Mouse (Mus musculus) hindbrain, embryonic 10.5 days (tissue): Measurements from ENCODE around the gene Gpm6a. TPM values are rescaled to one million over a fixed set of nuclear protein-coding genes. Genes with fewer than 3 reads are reported as not detected.
A peak's percentile ranks its signal among the peaks of the same experiment; 100 is the strongest.
"Not testable (repeated sequence)": the region's sequence is repeated elsewhere in the genome, so short reads cannot be mapped to it uniquely, and the experiment has no call there.

Experiments used
- DNase-seq: peaks from one replicate; pipeline ENCODE4 v3.0.0-alpha.2; 2017; ENCODE audit warnings: low spot score
- H3K27ac ChIP-seq: fragments of 300-500 bp; sonication (generic); 2 replicates; pipeline ENCODE4 v1.5.1; 2016; ENCODE audit warnings: mild to moderate bottlenecking, moderate library complexity
- H3K27me3 ChIP-seq: fragments of 300-500 bp; sonication (generic); 2 replicates; pipeline ENCODE4 v1.6.1; 2016; ENCODE audit warnings: mild to moderate bottlenecking; ENCODE audit not compliant: poor library complexity, insufficient read depth, severe bottlenecking
- H3K36me3 ChIP-seq: fragments of 300-500 bp; sonication (generic); 2 replicates; pipeline ENCODE4 v1.6.1; 2016; ENCODE audit warnings: mild to moderate bottlenecking, moderate library complexity
- H3K4me1 ChIP-seq: fragments of 300-500 bp; sonication (generic); replicated peaks from 2 replicates; pipeline ENCODE4 v1.6.1; 2016; ENCODE audit warnings: mild to moderate bottlenecking
- H3K4me3 ChIP-seq: fragments of 300-500 bp; sonication (generic); 2 replicates; pipeline ENCODE4 v1.5.1; 2016; ENCODE audit warnings: mild to moderate bottlenecking, moderate library complexity
- H3K9me3 ChIP-seq: fragments of 300-500 bp; sonication (generic); 2 replicates; pipeline ENCODE4 v1.6.1; 2016; ENCODE audit warnings: mild to moderate bottlenecking, moderate library complexity
- WGBS: fragments of 180-500 bp; shearing (Covaris S2); methylation state at CpG from one replicate; pipeline ENCODE4 v1.1.7; 2016; 5-methylcytosine and 5-hydroxymethylcytosine counted together
- polyA plus RNA-seq: library from polyadenylated mRNA; unstranded; fragments of >200 nt; fragmentation: Nextera tagmentation; extraction: Ambion mirVana; gene quantifications from 2 replicates; pipeline ENCODE4 v1.2.1, GENCODE M21; 2016

Gpm6a gene
- polyA plus RNA-seq, 1 experiment from 2014 or later: 46.2 TPM

DNA sequence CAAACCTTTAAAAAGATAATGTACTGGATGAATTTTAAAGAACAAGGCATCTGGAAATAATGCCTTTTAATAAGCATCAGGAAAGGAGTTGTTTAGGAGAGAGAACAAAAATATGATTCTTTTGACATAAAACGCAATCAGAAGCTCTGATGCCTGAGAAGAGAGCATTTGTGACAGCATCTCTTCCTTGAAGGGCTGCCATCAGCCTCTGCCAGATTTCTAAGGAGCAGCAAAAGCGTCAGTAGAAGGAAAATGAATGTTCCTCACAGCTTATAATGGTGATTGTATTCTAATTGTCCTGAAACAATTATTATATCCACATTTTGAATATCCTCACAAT lies 72.0 kb downstream of the Gpm6a start:
- WGBS: 73% methylated on average over 2 of the region's 2 CpGs
- Histone ChIP-seq H3K27ac (peak overlapping the region; percentile 58; the same call in 1 of the 2 replicates), H3K9me3 (no peaks in the 10 kb centered on the region), H3K27me3 (no peaks in the 10 kb centered on the region), H3K36me3 (no peaks in the 10 kb centered on the region), H3K4me3 (no peak overlapping the region), H3K4me1 (peaks cover 5% of the 10 kb centered on the region)
- no peak for DNase-seq

DNA sequence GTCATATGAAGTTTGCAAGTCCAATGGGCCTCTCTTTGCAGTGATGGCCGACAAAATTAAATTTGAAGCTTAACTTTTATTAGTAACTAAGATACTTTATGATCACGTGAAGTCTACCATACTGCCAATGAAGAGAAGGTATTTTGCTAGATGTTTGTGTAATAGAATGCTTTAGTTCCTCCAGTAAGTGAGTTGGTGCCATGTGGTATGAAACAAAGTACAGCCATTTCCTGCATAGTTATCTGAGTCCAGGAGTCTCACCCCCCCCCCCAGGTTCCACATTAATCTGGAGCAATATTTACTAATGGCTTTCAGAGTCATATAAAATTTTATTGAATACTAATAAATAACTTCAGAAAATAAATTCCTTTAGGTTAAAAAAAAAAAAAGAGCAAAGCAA lies 73.7 kb downstream of the Gpm6a start:
- Histone ChIP-seq H3K36me3 (no peaks in the 10 kb centered on the region), H3K9me3 (no peaks in the 10 kb centered on the region), H3K27me3 (no peaks in the 10 kb centered on the region), H3K4me1 (peaks cover 5% of the 10 kb centered on the region), H3K27ac (no peak overlapping the region), H3K4me3 (no peak overlapping the region)
- WGBS: 89% methylated on average over 2 of the region's 2 CpGs
- DNase-seq: no peak

DNA sequence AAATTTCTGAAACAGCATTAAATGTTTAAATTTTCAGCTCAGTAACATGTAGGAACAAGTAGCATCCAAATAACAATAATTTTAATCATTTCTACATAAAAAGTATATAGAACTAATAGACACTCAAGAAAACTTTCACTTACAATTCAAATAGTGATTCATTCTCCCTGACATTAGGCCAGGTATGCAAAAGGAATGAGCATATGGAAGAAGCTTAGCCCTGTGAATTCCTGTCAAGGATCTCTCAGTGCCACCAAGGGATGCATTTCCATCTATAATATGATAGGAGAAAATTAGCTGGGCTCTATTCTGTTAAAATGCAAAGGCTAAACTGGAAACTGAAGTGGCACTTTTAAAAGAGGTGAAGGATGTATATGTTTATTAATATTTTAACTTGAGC lies 76.5 kb downstream of the Gpm6a start:
- DNase-seq: no peak
- Histone ChIP-seq H3K4me1 (peaks cover 15% of the 10 kb centered on the region), H3K27ac (no peak overlapping the region), H3K9me3 (no peaks in the 10 kb centered on the region), H3K36me3 (no peaks in the 10 kb centered on the region), H3K4me3 (no peak overlapping the region), H3K27me3 (no peaks in the 10 kb centered on the region)

DNA sequence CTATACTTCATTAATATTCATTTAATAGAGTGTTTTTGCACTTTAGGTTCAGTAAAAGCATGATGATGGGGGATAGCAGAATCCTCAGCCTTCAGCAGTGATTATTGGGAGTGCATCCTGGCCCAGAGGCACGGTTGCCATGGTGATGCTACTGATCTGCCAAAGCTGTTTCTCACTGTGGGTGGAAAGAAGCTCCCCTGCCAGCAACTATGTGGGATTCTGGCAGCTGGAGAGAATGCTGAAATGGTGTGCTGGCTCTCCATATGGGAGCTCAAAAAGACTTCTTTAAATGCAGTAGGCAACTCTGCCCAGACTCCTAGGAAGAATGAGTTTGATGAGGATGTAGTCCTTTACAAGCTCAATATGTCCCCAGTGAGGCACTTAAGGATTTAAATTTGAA lies 79.7 kb downstream of the Gpm6a start:
- Histone ChIP-seq H3K36me3 (no peaks in the 10 kb centered on the region), H3K27ac (no peak overlapping the region), H3K4me3 (no peak overlapping the region), H3K4me1 (peaks cover 14% of the 10 kb centered on the region), H3K27me3 (no peaks in the 10 kb centered on the region), H3K9me3 (no peaks in the 10 kb centered on the region)
- peak; percentile 60 for DNase-seq
- WGBS: 2% methylated on average over 1 of the region's 1 CpGs

DNA sequence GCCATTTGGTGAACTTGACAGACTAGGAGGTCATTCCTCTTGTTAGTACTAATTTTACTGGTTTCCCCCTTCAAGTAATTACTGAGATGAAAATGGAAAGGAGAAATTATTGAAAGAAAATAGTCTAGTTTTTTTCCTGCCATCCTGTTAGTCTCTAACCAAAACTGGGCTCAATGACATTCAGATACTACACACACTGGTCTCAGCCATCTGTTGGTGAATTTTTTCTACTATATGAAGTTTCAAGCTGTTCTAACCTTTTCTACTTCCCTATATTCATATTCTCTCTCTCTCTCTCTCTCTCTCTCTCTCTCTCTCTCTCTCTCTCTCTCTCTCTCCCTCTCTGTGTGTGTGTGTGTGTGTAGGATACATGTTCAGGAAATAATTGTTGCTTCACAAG lies 80.8 kb downstream of the Gpm6a start:
- H3K27ac ChIP-seq: no peak overlapping the region
- H3K36me3 ChIP-seq: no peaks in the 10 kb centered on the region
- no peak for DNase-seq
- no peak overlapping the region for H3K4me3 ChIP-seq
- no peaks in the 10 kb centered on the region for H3K27me3 ChIP-seq
- peaks cover 14% of the 10 kb centered on the region for H3K4me1 ChIP-seq
- H3K9me3 ChIP-seq: no peaks in the 10 kb centered on the region

DNA sequence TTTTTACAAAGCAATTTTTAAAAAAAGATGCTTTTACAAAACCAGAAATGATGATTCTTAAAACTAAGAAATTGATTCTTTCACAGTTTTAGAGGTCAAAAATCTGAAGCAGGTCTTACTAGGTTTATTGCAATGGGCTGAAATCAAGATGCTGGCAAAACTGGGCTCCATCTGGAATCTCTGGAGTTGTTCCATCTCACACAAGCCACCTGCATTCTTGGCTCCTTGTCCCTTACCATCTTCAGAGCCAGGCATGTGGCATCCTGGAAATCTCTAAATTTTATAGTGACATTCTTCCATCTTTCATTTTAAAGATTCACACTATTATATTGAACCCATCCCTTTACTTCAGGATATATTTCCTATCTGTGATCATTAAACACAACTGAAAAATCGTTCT lies 88.3 kb downstream of the Gpm6a start:
- Histone ChIP-seq H3K4me1 (no peaks in the 10 kb centered on the region), H3K27me3 (no peaks in the 10 kb centered on the region), H3K27ac (no peak overlapping the region), H3K4me3 (no peak overlapping the region), H3K9me3 (no peaks in the 10 kb centered on the region), H3K36me3 (no peaks in the 10 kb centered on the region)
- DNase-seq: no peak
- WGBS: 81% methylated on average over 1 of the region's 1 CpGs

DNA sequence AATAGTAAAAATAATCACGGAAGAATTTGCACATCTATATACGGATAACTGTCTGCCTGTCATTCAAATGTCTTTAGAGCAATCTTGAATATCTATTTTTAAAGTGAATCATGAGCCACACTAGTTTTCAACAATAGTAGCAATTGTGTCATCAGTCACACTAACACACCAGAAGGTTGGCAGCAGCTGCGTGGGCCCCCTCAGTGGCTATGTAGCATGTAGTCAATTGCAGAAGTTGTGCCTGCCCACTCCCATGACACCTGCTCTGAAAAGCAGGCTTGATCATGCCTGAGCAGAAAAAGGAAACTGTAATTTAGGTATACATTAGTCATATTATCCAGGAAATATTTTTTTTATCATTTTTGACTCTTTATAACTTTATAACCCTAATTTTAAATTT lies 93.8 kb downstream of the Gpm6a start:
- no peaks in the 10 kb centered on the region for H3K27me3 ChIP-seq
- no peaks in the 10 kb centered on the region for H3K4me1 ChIP-seq
- 85% methylated on average over 3 of the region's 3 CpGs for WGBS

DNA sequence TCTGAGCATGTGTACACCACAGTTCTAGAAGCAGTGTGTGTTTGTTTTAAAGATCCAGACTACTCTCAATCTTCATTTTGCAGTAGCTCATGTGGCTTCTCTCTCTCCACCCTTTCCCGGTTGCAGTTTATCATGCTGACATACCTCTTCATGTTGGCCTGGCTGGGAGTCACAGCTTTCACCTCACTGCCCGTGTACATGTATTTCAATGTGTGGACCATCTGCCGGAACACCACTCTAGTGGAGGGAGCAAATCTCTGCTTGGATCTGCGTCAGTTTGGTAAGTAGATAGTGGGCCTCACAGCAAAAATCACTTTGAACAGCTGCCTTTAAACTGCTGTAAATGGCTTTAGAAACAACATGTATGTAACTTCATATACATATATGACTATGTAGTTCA lies 95.3 kb downstream of the Gpm6a start:
- Histone ChIP-seq H3K4me3 (no peak overlapping the region), H3K36me3 (no peaks in the 10 kb centered on the region), H3K9me3 (no peaks in the 10 kb centered on the region), H3K4me1 (no peaks in the 10 kb centered on the region), H3K27me3 (no peaks in the 10 kb centered on the region), H3K27ac (no peak overlapping the region)
- no peak for DNase-seq
- WGBS: 89% methylated on average over 4 of the region's 4 CpGs

More for the DNA sequence above, 93.8 kb downstream of the Gpm6a start:
- no peak for DNase-seq
- no peak overlapping the region for H3K27ac ChIP-seq
- H3K36me3 ChIP-seq: no peaks in the 10 kb centered on the region
- no peaks in the 10 kb centered on the region for H3K9me3 ChIP-seq
- no peak overlapping the region for H3K4me3 ChIP-seq

DNA sequence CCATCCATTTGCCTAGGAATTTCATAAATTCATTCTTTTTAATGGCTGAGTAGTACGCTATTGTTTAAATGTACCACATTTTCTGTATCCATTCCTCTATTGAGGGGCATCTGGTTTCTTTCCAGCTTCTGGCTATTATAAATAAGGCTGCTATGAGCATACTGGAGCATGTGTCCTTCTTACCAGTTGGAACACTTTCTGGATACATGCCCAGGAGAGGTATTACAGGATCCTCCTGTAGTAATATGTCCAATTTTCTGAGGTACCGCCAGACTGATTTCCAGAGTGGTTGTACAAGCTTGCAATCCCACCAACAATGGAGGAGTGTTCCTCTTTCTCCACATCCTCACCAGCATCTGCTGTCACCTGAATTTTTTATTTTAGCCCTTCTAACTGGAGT lies 114.2 kb downstream of the Gpm6a start:
- H3K4me3 ChIP-seq, H3K36me3 ChIP-seq, H3K9me3 ChIP-seq, DNase-seq, H3K27ac ChIP-seq, H3K27me3 ChIP-seq, H3K4me1 ChIP-seq: not testable (repeated sequence)
- WGBS: 98% methylated on average over 2 of the region's 2 CpGs

DNA sequence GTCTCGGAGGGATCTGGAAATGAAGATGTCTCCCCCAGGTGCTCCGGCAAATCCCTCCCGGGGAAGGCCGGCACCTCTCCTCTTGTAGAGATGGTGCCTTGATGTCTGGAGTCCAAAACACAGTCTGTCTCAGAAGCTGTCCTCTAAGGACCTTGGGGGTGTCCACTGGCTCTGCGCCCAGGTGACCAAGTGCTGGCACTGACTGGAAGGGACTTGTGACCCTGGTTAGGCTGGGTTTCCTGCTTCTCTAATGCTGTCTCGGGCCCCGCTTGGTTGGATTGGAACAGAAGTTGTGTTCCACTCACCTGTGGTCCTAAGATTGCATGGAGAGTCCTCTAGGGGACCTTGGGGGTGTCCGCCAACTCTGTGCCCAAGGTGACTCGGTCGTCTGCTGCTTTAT lies 118.8 kb downstream of the Gpm6a start:
- Histone ChIP-seq H3K4me1 (no peaks in the 10 kb centered on the region), H3K9me3 (no peaks in the 10 kb centered on the region), H3K27ac (no peak overlapping the region), H3K27me3 (no peaks in the 10 kb centered on the region), H3K36me3 (no peaks in the 10 kb centered on the region), H3K4me3 (no peak overlapping the region)
- 93% methylated on average over 10 of the region's 10 CpGs for WGBS
- DNase-seq: no peak

DNA sequence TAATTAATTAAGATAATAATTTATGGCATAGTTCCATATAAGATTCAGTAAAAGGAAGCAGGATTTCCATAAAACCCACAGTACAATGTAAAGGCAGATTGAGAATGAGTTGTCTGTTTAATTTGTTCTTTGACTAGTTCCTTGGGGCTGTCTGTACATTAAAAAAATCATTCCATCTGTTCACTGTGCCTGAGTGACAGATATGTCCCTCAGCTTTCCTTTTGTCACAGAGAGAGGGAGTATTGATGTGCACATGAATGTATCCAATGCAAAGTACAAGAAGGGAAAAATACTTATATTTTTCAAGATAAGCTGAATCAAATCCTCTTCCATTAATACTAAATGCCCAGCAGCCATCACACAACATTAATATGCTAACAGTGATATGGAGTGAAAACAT lies 147.6 kb downstream of the Gpm6a start:
- no peak overlapping the region for H3K4me3 ChIP-seq

DNA sequence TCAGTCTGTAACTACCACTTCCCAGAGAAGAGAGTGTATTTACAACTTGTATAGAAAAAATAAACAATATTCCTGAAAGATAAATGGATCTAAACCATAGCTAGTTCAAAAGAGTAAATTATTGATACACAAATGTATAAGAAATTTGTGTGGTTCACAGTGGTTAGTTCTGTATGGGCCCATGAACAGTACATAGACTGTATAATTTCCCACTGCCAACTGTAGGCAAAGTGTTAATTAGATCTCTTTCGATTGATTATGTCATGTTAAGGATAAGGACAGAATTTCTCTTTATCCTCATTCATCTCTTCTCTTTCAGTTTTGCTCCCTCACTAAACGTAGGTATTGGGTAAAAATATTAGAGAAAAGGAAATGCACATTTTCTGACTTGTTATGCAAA lies 148.4 kb downstream of the Gpm6a start:
- DNase-seq: no peak
- 82% methylated on average over 2 of the region's 2 CpGs for WGBS
- Histone ChIP-seq H3K27me3 (no peaks in the 10 kb centered on the region), H3K4me1 (no peaks in the 10 kb centered on the region), H3K36me3 (no peaks in the 10 kb centered on the region), H3K4me3 (no peak overlapping the region), H3K27ac (no peak overlapping the region), H3K9me3 (no peaks in the 10 kb centered on the region)

More for the DNA sequence above, 147.6 kb downstream of the Gpm6a start:
- no peak for DNase-seq
- H3K27me3 ChIP-seq: no peaks in the 10 kb centered on the region
- no peak overlapping the region for H3K27ac ChIP-seq
- no peaks in the 10 kb centered on the region for H3K36me3 ChIP-seq
- H3K9me3 ChIP-seq: no peaks in the 10 kb centered on the region
- no peaks in the 10 kb centered on the region for H3K4me1 ChIP-seq

DNA sequence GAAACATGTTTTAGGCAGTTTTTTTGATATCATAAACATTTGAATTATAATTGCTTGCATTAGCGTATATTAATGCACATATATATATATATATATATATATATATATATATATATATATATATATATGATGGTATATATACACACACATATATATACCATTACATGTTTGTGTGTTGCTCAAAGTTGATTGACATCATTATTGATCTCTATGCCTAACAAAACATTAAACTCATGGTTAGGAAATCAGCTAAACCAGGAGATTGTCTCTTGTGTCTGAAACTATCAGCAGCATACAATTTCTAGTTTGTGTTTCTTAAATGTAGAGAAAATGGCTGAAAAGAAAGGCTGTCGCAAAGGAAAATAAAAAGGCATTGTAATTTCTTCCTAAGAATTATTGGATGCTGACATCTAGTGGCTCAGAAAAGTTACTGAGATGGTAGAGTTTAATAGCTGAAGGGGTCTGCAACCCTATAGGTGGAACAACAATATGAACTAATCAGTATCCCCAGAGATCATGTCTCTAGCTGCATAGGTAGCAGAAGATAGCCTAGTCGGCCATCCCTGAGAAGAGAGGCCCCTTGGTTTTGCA lies 149.3 kb downstream of the Gpm6a start:
- WGBS: 59% methylated on average over 3 of the region's 3 CpGs
- H3K36me3 ChIP-seq: no peaks in the 10 kb centered on the region
- no peak for DNase-seq
- H3K27me3 ChIP-seq: no peaks in the 10 kb centered on the region
- no peaks in the 10 kb centered on the region for H3K4me1 ChIP-seq
- no peak overlapping the region for H3K27ac ChIP-seq
- no peak overlapping the region for H3K4me3 ChIP-seq
- no peaks in the 10 kb centered on the region for H3K9me3 ChIP-seq
